Mouse (Mus musculus): ENCODE measurements at regions not wholly inside any gene's neighbourhood (a gene's known extent, or its start where the extent isn't known, plus 50 kb on each side); places are given as distances from the start of the nearest gene placed in this dataset.

DNA sequence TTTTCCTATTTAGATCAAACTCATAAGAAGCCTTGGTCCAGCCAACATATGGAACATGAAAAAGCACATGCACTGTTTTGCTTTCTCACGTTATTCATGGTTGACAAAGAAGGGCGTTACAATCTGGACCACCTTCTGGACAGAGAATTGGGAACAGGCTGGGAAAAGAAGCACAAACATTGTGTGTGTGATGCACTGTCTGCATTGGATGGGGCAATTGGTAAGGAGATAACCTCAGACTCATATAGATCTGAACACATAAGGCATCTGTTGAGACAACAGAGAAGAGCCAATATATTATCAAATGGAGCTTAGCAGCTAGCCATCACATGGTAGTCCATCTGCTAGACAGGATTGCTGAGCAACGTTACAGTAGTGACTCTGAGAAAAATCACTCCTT, 317.1 kb downstream of the Fam84a start:
- H3K4me3 ChIP-seq (ENCODE audit: insufficient read depth, poor library complexity, severe bottlenecking): no peak overlapping the region
- no peaks in the 10 kb centered on the region for H3K36me3 ChIP-seq (ENCODE audit: control insufficient read depth, insufficient read depth)
- H3K27me3 ChIP-seq (ENCODE audit: control insufficient read depth, insufficient read depth, insufficient read length): no peaks in the 10 kb centered on the region
- no peak for TF ChIP-seq CTCF (IDR thresholded peaks at IDR 0.05; ENCODE audit: control insufficient read depth, insufficient read depth, insufficient read length)
- no peak for TF ChIP-seq USF1 (IDR thresholded peaks at IDR 0.05; ENCODE audit: low read depth)
- TF ChIP-seq MYOD1 (IDR thresholded peaks at IDR 0.05; ENCODE audit: control insufficient read depth, insufficient read length, low read depth): no peak
- TF ChIP-seq CEBPB (IDR thresholded peaks at IDR 0.05; ENCODE audit: low read depth): no peak
- TF ChIP-seq MYOG (IDR thresholded peaks at IDR 0.05; ENCODE audit: control insufficient read depth, extremely low read depth, insufficient read length): no peak
- TF ChIP-seq FOSL1 (IDR thresholded peaks at IDR 0.05; ENCODE audit: insufficient read depth, low read length, poor library complexity, severe bottlenecking): no peak
- no peak for TF ChIP-seq MAX (IDR thresholded peaks at IDR 0.05)
- H3K79me2 ChIP-seq (ENCODE audit: control insufficient read depth, insufficient read depth): no peaks in the 10 kb centered on the region
- no peak overlapping the region for H3ac ChIP-seq (ENCODE audit: control insufficient read depth, insufficient read length, low read depth)
- no peaks in the 10 kb centered on the region for H3K79me3 ChIP-seq (ENCODE audit: low read depth)

DNA sequence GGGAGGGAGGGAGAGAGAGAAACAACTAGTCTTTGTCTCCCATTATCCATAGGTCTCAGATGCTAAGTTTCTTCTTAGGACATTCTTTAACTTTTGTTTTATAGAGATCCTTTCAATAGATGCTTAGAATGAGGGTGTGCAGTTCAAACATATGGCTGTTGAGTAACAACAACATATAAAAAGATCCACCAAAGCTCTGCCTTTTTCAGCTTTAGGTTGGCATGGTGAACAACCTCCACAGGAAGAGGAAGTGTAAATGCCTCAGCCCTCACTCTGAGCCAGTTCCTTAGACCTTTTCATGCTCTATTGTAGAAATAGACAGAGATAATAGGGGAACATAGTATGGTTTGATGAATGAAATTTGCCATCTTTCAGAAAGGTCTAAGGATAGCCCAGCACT, 326.0 kb downstream of the Fam84a start:
- no peaks in the 10 kb centered on the region for H3K36me3 ChIP-seq (ENCODE audit: control insufficient read depth, insufficient read depth)
- H3K4me3 ChIP-seq (ENCODE audit: insufficient read depth, poor library complexity, severe bottlenecking): no peak overlapping the region
- no peak for TF ChIP-seq FOSL1 (IDR thresholded peaks at IDR 0.05; ENCODE audit: insufficient read depth, low read length, poor library complexity, severe bottlenecking)
- TF ChIP-seq MYOG (IDR thresholded peaks at IDR 0.05; ENCODE audit: control insufficient read depth, extremely low read depth, insufficient read length): no peak
- TF ChIP-seq CTCF (IDR thresholded peaks at IDR 0.05; ENCODE audit: control insufficient read depth, insufficient read depth, insufficient read length): no peak
- no peak for TF ChIP-seq MAX (IDR thresholded peaks at IDR 0.05)
- no peak for TF ChIP-seq MYOD1 (IDR thresholded peaks at IDR 0.05; ENCODE audit: control insufficient read depth, insufficient read length, low read depth)
- no peak for TF ChIP-seq CEBPB (IDR thresholded peaks at IDR 0.05; ENCODE audit: low read depth)
- TF ChIP-seq USF1 (IDR thresholded peaks at IDR 0.05; ENCODE audit: low read depth): no peak
- no peaks in the 10 kb centered on the region for H3K79me2 ChIP-seq (ENCODE audit: control insufficient read depth, insufficient read depth)
- H3K27me3 ChIP-seq (ENCODE audit: control insufficient read depth, insufficient read depth, insufficient read length): no peaks in the 10 kb centered on the region
- H3K79me3 ChIP-seq (ENCODE audit: low read depth): no peaks in the 10 kb centered on the region
- no peak overlapping the region for H3ac ChIP-seq (ENCODE audit: control insufficient read depth, insufficient read length, low read depth)

DNA sequence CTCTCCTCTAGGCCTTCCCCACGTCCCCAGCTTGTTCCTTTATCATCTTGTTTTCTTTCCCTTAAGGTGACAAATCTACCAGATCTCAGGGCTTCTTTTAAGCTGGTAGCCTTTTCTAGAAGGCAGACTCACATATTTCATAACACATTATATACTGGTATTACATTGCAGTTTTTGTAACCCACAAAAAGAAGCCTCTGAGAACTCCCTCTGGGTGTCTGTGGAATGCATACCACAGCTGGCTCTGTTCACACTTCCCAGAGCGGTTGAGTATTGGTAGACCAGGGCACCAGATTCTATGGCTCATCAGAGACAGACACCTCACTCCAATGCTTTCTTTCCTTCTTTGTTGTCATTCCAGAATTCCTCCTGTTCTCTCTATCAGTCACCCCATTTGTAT, 336.4 kb downstream of the Fam84a start:
- Histone ChIP-seq H3K4me3 (ENCODE audit: insufficient read depth, poor library complexity, severe bottlenecking) (no peak overlapping the region), H3K79me3 (ENCODE audit: low read depth) (no peaks in the 10 kb centered on the region), H3K79me2 (ENCODE audit: control insufficient read depth, insufficient read depth) (no peaks in the 10 kb centered on the region), H3ac (ENCODE audit: control insufficient read depth, insufficient read length, low read depth) (no peak overlapping the region), H3K27me3 (ENCODE audit: control insufficient read depth, insufficient read depth, insufficient read length) (no peaks in the 10 kb centered on the region), H3K36me3 (ENCODE audit: control insufficient read depth, insufficient read depth) (no peaks in the 10 kb centered on the region)
- TF ChIP-seq FOSL1 (IDR thresholded peaks at IDR 0.05; ENCODE audit: insufficient read depth, low read length, poor library complexity, severe bottlenecking) (no peak), USF1 (IDR thresholded peaks at IDR 0.05; ENCODE audit: low read depth) (no peak), CEBPB (IDR thresholded peaks at IDR 0.05; ENCODE audit: low read depth) (no peak), MYOG (IDR thresholded peaks at IDR 0.05; ENCODE audit: control insufficient read depth, extremely low read depth, insufficient read length) (no peak), MYOD1 (IDR thresholded peaks at IDR 0.05; ENCODE audit: control insufficient read depth, insufficient read length, low read depth) (no peak), CTCF (IDR thresholded peaks at IDR 0.05; ENCODE audit: control insufficient read depth, insufficient read depth, insufficient read length) (no peak)

DNA sequence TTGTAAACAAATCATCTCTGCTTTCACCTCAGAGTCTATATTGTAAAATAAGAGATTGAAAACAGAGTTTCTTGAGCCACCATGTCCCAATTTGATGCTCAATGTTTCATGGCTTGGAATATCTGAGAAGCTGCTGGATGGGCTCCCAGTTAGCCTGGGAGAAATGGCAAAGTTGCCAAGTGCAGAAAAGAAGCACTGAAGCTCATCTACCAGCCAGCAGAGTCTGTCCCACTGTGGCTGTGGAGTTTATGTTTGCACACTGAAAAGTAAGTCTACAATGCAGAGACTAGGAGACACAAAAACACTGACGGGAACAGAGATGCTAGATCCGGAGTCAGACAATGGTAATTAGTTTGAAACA, 341.7 kb downstream of the Fam84a start:
- no peak for TF ChIP-seq MAX (IDR thresholded peaks at IDR 0.05)
- TF ChIP-seq CEBPB (IDR thresholded peaks at IDR 0.05; ENCODE audit: low read depth): no peak
- no peak for TF ChIP-seq FOSL1 (IDR thresholded peaks at IDR 0.05; ENCODE audit: insufficient read depth, low read length, poor library complexity, severe bottlenecking)

DNA sequence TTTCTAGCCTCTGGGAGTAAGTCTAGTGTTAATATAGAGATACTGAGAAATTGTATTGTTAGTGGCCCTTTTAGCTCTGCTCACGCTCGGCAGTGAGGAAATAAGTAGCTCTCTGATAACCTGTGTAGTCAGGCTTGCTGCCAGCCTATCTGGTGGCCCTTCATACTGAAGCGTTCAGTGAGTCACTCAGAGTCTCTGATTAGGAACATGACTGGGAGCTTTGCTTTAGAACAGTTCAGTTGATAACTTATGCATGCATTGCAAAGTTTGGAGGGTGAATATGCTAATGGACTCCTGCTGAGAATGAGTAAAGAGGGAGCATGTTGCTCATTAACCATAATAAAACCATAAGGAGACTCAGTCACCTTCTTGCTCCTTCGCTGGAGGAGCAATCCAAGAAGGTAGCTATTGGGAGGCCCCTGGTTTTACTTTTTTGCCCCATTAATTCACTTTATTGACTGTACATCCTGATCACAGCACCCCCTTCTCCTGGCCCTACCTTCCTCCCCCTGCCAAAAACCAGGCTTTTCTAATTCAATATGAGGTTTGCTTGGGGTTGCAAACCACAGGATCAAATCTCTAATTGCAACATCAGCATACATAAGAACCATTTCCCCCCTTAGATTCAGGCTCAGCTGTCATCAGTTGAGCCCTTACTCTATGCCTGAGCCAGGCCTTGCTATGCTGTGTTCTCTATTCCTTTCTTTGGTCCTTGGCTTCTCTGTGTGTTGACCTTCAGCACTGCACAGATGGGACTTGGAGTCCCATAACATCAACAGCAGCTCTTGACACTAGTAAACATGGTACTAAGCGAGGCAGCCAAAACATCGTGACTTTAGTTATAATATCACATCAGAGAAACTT, 342.3 kb downstream of the Fam84a start:
- TF ChIP-seq CTCF (IDR thresholded peaks at IDR 0.05; ENCODE audit: control insufficient read depth, insufficient read depth, insufficient read length): no peak
- TF ChIP-seq MYOD1 (IDR thresholded peaks at IDR 0.05; ENCODE audit: control insufficient read depth, insufficient read length, low read depth): no peak
- TF ChIP-seq MYOG (IDR thresholded peaks at IDR 0.05; ENCODE audit: control insufficient read depth, extremely low read depth, insufficient read length): no peak
- TF ChIP-seq USF1 (IDR thresholded peaks at IDR 0.05; ENCODE audit: low read depth): no peak
- no peak for TF ChIP-seq FOSL1 (IDR thresholded peaks at IDR 0.05; ENCODE audit: insufficient read depth, low read length, poor library complexity, severe bottlenecking)
- TF ChIP-seq CEBPB (IDR thresholded peaks at IDR 0.05; ENCODE audit: low read depth): no peak
- TF ChIP-seq MAX (IDR thresholded peaks at IDR 0.05): no peak
- no peaks in the 10 kb centered on the region for H3K36me3 ChIP-seq (ENCODE audit: control insufficient read depth, insufficient read depth)
- H3ac ChIP-seq (ENCODE audit: control insufficient read depth, insufficient read length, low read depth): no peak overlapping the region
- no peaks in the 10 kb centered on the region for H3K27me3 ChIP-seq (ENCODE audit: control insufficient read depth, insufficient read depth, insufficient read length)
- H3K4me3 ChIP-seq (ENCODE audit: insufficient read depth, poor library complexity, severe bottlenecking): no peak overlapping the region
- H3K79me3 ChIP-seq (ENCODE audit: low read depth): no peaks in the 10 kb centered on the region
- no peaks in the 10 kb centered on the region for H3K79me2 ChIP-seq (ENCODE audit: control insufficient read depth, insufficient read depth)

More for the DNA sequence above, 341.7 kb downstream of the Fam84a start:
- Histone ChIP-seq H3K79me3 (ENCODE audit: low read depth) (no peaks in the 10 kb centered on the region), H3K79me2 (ENCODE audit: control insufficient read depth, insufficient read depth) (no peaks in the 10 kb centered on the region), H3K27me3 (ENCODE audit: control insufficient read depth, insufficient read depth, insufficient read length) (no peaks in the 10 kb centered on the region), H3ac (ENCODE audit: control insufficient read depth, insufficient read length, low read depth) (no peak overlapping the region), H3K36me3 (ENCODE audit: control insufficient read depth, insufficient read depth) (no peaks in the 10 kb centered on the region), H3K4me3 (ENCODE audit: insufficient read depth, poor library complexity, severe bottlenecking) (no peak overlapping the region)

DNA sequence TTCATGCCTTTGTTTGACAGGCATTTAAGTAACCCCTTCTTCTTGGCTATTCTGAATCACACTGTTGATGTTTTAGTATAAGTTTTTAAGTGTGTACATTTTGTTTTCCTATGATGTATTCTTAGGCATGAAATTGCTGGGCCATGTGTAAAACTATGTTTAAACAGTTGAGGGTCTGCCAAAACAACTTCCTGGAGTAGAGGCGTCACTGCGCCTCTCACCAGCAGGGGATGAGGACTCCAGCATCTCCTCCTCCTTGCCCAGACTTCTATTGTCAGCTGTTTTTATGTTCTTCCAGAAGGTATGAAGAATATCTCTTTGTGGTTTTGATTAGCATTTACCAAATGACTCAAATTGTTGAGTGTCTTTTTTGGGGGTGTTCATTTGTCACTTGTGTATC, 372.1 kb downstream of the Fam84a start:
- TF ChIP-seq FOSL1 (IDR thresholded peaks at IDR 0.05; ENCODE audit: insufficient read depth, low read length, poor library complexity, severe bottlenecking): no peak
- TF ChIP-seq USF1 (IDR thresholded peaks at IDR 0.05; ENCODE audit: low read depth): no peak
- TF ChIP-seq MYOG (IDR thresholded peaks at IDR 0.05; ENCODE audit: control insufficient read depth, extremely low read depth, insufficient read length): no peak
- no peak for TF ChIP-seq CTCF (IDR thresholded peaks at IDR 0.05; ENCODE audit: control insufficient read depth, insufficient read depth, insufficient read length)
- no peak for TF ChIP-seq CEBPB (IDR thresholded peaks at IDR 0.05; ENCODE audit: low read depth)
- TF ChIP-seq MYOD1 (IDR thresholded peaks at IDR 0.05; ENCODE audit: control insufficient read depth, insufficient read length, low read depth): no peak
- TF ChIP-seq MAX (IDR thresholded peaks at IDR 0.05): no peak
- Histone ChIP-seq H3K36me3 (ENCODE audit: control insufficient read depth, insufficient read depth) (no peaks in the 10 kb centered on the region), H3K79me3 (ENCODE audit: low read depth) (no peaks in the 10 kb centered on the region), H3ac (ENCODE audit: control insufficient read depth, insufficient read length, low read depth) (no peak overlapping the region), H3K79me2 (ENCODE audit: control insufficient read depth, insufficient read depth) (no peaks in the 10 kb centered on the region), H3K27me3 (ENCODE audit: control insufficient read depth, insufficient read depth, insufficient read length) (no peaks in the 10 kb centered on the region), H3K4me3 (ENCODE audit: insufficient read depth, poor library complexity, severe bottlenecking) (no peak overlapping the region)

All from C2C12 (cell line).